Mouse (Mus musculus) left cerebral cortex, adult 11 months (tissue): ENCODE results near the gene Zfp354c.
A peak's percentile ranks its signal among the peaks of the same experiment; 100 is the strongest.

Experiments
- DNase-seq: peaks from one replicate; pipeline ENCODE4 v3.0.0; 2022; ENCODE audit warnings: low spot score

Zfp354c gene

DNA sequence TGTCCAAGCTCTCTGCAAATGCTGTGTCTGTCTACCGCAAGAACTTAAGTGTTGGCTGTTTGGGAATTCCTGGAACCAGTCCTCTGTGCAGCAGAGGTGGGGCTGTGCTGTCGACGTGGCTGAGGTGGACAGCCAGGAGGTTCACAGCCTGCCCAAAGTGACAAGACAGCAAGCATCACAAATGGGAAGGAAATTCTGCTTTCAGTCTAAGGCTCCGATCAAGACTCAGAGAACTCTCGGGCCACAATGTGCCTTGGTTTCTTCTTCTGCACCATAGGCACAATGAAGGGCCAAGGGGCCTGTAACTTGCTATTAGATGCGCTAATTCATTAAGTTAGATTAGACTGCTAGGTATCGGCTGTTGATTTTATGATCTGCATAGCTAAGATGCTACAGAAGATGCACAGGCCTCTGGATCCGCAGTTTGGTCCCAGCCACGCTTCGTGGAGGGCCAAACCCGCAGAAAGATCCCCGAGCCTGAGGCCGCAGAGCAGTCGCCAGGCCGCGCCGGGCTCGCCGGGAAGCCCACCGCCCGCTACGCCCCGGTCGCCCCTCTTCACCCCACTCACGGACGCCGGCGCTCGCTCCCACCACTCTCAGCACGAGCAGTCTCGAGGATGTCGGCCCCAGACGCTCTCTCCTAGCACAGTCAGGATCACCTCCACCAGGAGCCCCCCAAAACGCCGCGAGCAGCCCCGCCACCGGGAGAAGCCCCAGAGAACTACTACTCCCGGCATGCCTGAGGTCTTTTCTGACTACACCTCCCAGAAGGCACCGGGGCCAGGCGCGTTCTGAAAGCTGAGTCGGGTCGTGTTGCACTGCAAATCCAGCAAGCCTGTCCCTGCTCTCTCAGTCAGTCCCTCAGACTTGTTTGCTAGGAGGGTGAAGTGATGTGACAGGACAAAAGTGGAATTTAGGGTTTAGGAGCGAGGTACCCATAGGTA lies at the start of gene Zfp354c:
Gene Zfp354c (minus strand): TSS at position 715 of the 944 bp plus-strand sequence.
- peak; percentile 77 for DNase-seq

GRCm38 (mm10) chr11:50850989-50851601 lies 23.6 kb upstream of the Zfp354c start:
- no peak for DNase-seq

DNA sequence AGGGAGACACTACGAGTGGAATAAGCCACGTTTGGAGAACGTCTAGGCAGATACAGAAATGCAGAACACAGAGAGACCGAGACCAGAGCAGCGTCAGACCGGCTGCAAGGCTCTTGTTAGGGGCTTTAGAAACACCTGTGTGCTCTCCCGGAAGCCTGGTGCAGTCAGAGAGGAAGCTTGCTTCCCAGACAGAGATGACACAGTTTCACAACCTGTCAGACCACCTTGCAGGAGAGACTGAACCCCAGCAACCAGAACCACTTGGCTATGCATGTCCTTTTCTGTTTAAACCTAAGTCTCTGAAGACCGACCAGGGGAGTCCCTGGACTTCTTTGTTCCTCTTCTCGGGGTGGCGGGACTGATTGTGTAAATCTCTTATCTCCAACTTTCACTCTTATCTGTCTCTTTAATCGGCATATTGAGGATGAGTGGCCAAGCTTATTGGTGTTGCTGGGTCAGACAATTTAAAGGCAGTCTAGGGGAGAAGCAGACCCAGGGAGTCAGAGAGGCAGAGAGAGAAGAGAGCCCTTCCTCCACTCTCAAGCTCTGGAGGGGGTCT lies 22.7 kb upstream of the Zfp354c start, which contains the start of gene Grm6:
Gene Grm6 (plus strand): TSS at position 509 of the 559 bp plus-strand sequence.
- no peak for DNase-seq

DNA sequence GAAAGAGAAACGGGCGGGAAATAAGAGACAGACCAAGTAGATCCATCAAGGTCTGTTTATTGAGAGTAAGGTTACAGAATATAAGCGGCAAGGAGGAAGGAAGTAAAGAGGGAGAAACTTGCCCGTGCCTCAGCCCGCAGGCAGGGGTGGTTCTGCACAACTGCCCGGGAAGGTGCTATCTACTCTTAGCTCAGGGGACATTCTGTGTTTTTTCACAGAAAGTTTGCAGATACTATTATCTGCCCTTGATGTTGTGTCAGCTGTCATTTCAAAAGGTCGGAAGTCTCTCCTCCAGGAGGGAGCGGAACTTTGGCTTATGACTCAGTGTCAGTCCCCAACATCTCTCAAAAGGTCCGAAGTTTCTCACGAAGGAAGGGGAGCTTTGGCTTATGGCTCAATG lies 21.8 kb upstream of the Zfp354c start:
- no peak for DNase-seq

GRCm38 (mm10) chr11:50848520-50849137 lies 21.1 kb upstream of the Zfp354c start:
- DNase-seq = no peak

DNA sequence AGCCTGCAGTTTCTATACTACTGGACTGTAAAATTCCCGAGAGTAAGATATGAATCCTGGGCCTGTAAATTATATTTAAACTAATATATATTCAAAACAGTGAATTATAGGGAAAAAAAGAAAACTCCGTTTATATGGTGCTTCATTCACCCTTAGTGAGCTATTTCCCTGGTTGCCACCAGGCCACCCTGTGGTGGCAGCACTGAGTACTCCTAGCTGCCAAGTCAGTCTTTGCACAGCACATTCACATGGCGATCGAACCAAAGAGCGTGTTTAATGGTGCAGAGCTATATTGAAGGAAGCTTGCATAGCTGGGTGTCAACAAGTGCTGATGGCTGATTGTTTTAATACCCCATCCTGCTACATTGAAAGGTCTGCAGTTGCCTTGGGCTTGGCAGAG lies 19.5 kb upstream of the Zfp354c start:
- DNase-seq = no peak

DNA sequence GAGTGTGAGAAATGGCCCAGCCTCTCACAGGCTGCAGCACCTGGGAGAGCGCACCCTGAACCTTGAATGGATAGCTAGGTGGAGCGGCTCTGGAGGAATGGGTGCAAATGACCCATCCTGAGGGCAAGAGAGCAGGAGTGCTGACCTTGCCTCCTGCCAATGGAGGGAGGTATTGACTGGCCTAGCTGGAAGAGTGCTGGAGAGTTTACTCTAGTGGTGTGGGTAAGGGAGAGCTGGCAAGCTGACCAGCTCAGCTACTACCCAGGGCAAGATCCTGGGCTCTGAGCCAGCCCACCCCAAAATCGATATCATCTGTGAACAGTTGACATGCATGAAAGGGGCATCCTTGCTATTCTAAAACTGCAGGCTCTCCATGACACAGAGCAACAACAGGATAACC lies 18.4 kb upstream of the Zfp354c start:
- DNase-seq = no peak

- DNase-seq = peak; percentile 94
These were observed 13.7 kb upstream of the Zfp354c start, which contains the start of gene Zfp879 for GRCm38 (mm10) chr11:50841023-50841735. TSS of gene Zfp879 (minus strand) at chr11:50841552.

DNA sequence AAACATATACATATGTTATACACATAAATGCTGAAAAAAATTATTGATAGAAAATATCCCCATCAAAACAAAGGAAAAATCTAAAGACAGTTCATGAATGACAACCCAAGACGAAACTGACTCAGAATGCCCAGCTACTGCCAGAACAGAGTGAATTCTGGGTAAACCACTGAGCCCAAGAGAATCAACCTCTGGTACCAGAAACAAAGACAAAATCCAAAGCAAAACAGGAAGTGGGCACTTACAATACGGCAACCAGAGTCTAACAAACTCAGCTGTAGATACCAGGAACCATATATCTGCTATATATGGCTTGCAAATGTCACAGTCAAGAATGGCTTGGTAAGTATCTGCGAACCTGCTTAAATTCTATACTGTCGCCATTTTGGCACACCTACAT lies 8.2 kb upstream of the Zfp354c start:
- DNase-seq = no peak

DNA sequence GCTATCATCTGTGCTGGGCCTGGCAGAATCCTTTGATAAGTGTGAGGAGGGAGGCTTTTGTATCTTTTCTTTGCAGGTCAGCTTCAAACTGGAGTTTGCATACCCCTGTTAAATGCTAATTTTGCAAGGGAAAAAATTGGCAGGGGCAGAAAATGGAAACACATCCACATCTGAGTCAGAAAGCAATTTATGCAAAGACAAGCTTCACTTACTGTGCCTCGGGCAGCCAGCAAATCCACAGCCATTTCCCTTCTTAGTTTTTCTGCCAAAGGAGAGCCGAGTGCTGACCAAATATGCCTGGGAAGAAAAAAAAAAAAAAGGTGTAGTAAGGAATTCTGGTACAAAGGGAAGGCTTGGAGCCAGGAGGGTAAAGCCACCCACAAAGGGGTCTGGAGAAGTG lies 1.3 kb downstream of the Zfp354c start:
- no peak for DNase-seq

DNA sequence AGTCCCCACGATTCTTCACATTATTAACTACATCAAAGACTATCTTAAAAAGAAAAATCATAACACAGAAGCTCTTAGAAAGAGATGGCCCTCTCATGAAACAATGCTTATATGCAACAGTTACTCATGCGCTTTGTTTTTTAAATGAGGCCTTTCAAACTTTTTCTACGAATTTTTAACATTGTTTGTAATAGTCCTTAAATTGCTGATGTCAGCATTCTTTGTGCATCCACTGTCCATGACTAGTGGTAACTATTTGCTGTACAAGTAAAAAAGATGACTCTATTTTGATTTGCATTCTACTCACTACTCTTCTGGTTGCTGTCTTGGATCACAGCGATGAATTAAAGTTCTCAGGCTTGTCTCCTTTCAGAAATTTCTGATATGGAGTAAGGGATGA lies 13.3 kb downstream of the Zfp354c start:
- DNase-seq = no peak

- no peak for DNase-seq
These were observed 28.7 kb downstream of the Zfp354c start for GRCm38 (mm10) chr11:50798836-50799235.

DNA sequence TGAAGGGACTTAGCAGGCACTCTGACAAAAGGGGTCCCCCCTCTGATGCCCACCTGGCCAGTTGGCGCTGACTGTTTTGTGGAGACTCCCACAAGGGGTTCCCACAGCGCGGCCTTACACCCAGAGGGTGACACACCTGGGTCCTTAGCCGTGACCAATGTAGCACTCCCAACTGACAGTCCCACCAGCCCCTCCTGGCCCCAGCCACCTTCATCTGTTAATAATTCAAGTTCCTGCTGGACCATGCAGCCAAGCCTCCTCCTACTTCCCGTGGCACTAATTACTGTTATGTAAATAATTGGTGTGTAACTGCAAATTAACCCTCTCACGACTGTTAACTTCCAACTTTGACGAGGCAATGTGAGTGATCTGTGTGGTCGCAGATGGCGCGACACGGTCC lies 29.9 kb downstream of the Zfp354c start:
- no peak for DNase-seq

DNA sequence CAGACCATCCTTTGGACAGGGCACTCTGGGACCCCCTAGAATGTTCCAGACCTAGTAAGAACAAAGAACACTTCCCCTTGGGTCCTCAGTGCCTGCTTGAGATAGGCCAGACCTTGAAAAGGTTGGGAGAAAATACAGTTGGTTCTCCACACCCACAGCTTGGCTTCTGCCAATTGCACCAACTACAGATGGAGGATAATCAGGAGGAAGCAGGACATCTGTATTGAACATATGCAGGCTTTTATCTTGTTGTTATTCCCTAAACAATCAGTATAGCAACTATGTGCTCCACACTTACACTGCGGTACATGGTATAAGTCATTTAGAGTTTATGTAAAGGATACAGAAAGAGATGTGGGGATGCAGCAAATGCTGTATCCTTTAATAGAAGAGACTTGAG lies 56.5 kb downstream of the Zfp354c start:
- no peak for DNase-seq

GRCm38 (mm10) chr11:50768995-50769749 lies 58.4 kb downstream of the Zfp354c start:
- DNase-seq = peak; percentile 79

DNA sequence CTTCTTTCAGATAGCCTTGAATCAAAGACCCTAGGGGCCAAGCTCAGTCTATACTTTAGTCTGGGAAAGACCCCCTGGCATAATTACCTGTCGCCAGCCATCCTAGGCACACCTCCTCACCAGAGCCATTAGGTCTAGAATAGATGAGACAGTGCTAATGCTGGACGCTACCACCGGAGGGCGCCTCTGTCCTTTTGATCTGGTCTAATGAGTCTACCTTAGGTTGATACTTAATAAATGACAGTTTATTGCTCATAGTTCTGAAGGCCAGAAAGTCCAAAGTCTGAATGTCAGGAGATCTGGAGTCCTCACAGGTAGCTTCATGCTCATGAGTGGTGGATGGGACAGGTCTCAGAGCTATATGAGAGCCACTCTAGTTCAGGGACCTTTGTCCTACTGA lies 60.5 kb downstream of the Zfp354c start:
- no peak for DNase-seq

DNA sequence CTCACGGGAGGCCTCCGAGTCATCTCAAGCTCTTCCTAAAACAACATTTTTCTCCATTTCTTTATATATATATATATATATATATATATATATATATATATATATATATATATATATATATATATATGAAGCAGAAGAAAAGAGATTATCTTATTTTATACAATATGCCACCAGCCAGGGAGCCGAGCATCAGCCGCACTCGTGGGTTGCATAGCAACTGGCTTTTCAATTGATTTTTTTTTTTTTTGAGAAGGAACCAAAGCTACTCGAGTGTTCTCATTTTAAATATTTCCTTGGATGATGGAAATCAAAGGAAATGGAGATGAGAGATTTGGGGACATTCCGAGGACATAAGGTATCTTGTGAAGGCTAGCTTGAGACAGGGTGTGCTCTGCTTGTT lies 61.1 kb downstream of the Zfp354c start:
- DNase-seq = no peak
